Mouse (Mus musculus) kidney, postnatal 14 days (tissue): ENCODE results near the gene Aadacl4.
"Not testable (repeated sequence)": the region's sequence is repeated elsewhere in the genome, so short reads cannot be mapped to it uniquely, and the experiment has no call there.

Experiments used
- DNase-seq: peaks from one replicate; pipeline ENCODE4 v3.0.0; 2022; ENCODE audit warnings: mixed read lengths

Aadacl4 gene

DNA sequence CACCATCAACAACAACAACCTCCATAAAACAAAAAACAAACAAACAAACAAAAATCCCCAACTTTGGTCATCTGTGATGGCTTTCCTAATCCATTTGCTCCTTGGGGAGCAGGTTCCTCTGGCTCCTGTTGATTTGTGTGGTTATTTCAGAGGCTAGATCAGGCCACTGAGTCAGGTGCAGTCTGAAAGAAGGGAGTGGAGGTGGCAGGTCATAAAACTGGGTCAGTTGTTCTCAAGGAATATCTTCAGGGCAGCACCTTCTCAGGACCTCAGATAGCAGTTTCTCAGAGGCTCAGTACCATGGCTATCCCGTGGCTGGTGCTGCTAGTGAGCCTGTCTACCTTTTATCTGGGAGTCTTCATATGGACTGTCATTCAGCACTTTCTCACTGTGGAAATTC is at the start of gene Aadacl4:
Gene Aadacl4, plus strand, starts transcription at position 301 of the 400 bp plus-strand sequence.
- no peak for DNase-seq

- DNase-seq: no peak
These were observed 48.5 kb upstream of the Aadacl4 start, which contains the start of gene Gm13124 for GRCm38 (mm10) chr4:144565034-144565433. TSS of gene Gm13124 (minus strand) at chr4:144565134.

- DNase-seq: no peak
These were observed 45.8 kb upstream of the Aadacl4 start for GRCm38 (mm10) chr4:144567752-144568151.

DNA sequence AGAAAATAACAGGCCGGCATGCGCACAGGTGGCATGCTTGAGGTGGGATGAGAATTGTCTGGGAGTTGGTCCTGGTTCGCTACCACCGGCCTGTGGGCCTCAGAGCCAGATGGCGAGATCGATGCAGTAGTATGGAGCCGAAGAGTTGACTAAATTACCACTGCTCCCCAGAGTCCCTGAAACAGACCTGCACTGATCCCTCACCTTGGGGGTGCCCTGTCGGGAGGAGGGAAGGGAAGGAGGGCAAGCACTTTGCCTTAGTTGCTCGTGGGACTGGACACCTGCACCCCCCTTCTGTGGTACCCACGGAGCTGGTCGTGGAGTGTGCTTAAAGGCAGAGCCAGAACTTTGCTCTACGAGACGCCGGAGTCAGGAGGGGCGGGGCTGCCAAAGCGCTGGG is 27.3 kb upstream of the Aadacl4 start:
- not testable (repeated sequence) for DNase-seq

DNA sequence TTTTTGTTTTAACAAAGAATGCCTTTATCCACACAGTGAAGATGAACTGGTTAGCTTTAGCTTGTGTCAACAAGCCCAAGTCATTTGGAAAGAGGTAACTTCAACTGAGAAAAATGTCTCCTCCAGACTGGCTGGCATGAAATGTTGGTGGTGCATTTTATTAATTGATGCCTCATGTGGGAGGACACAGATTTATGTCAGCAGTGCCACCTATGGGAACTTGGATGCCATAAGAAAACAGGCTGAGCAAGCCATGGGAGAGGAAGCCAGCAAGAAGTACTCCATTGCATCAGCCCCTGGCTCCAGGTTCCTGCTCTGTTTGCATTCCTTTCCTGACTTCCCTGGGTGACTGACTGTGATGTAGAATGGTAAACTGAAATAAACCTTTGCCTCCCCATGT is 20.7 kb upstream of the Aadacl4 start:
- DNase-seq: no peak

- no peak for DNase-seq
These were observed 1.1 kb downstream of the Aadacl4 start for GRCm38 (mm10) chr4:144614586-144614985.

GRCm38 (mm10) chr4:144638263-144638662 is 24.8 kb downstream of the Aadacl4 start:
- no peak for DNase-seq
